Mouse (Mus musculus) lung, postnatal 36 days (tissue): ENCODE data around the gene Alg10b.
A peak's percentile ranks its signal among the peaks of the same experiment; 100 is the strongest.
"Not testable (repeated sequence)": the region's sequence is repeated elsewhere in the genome, so short reads cannot be mapped to it uniquely, and the experiment has no call there.

Experiments used
- DNase-seq: peaks from one replicate; pipeline ENCODE4 v3.0.0; 2022; ENCODE audit warnings: mixed read lengths

Gene Alg10b

GRCm38 (mm10) chr15:90223969-90224750, at the start of gene Alg10b:
Gene Alg10b (plus strand): TSS chr15:90224311.
- peak; percentile 91 for DNase-seq

DNA sequence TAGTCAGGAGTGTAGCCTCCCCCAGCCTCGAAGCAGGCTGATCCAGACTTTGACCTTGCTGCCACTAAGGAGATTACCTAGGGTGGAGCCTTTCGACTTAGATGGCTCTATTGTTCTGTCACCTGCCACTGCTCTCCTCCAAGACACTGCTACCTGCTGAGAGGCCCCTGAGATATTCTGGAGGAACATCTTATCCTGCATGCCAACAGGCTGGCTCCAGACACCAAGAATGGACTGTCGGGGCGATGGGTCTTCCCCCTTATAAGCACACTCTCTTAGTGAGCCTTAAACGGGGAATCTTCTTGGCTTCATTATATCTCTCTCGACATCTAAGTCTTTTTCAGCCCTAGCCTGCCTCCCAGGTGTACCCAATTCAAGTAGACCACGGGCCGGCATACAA, 41.0 kb upstream of the Alg10b start:
- DNase-seq, result not testable (repeated sequence)

DNA sequence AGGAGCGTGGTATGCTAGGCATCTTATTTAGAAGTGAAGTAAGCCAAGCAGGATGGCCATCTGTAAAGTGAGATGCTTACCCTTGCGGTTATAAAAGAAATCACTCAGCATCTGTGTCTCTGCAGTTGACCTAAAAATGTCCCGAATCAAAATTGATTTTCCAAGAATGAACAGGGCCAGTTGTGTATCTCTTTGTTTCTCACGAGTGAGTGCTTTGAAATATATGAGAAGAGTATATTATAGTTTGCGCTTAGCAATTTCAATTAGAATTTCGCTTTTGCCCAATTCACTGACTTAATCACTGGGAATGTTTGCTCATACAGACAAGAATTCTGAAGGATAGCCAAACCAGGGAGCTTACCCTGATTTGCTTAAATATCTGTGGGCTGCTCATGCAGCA, 40.6 kb upstream of the Alg10b start:
- DNase-seq, result no peak

- no peak for DNase-seq
Measured at GRCm38 (mm10) chr15:90184743-90185142, 39.4 kb upstream of the Alg10b start.

- no peak for DNase-seq
Measured at GRCm38 (mm10) chr15:90189477-90189876, 34.6 kb upstream of the Alg10b start.

GRCm38 (mm10) chr15:90213946-90214345, 10.2 kb upstream of the Alg10b start:
- no peak for DNase-seq

DNA sequence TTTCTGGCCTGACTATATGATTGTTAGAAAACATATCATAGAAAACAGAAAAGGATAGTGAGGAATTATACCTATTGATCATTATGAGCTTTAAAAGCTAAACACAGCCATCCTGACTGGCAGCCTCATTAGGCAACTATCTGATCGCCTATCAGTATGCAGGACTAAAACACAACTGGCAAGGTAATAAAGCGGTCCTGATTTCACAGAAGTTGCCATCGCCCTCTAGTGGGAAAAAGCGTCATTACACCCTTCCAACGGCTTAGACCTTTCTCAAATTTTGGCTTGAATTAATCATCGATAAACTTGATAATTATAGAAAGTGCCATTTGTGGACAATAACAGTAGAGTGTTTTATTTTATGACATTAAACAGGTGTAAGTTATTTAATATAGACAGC, 9.2 kb upstream of the Alg10b start:
- peak; percentile 70 for DNase-seq

GRCm38 (mm10) chr15:90225058-90225575, 1.0 kb downstream of the Alg10b start:
- DNase-seq, result peak; percentile 46

- DNase-seq, result no peak
Measured at GRCm38 (mm10) chr15:90237657-90238056, 13.5 kb downstream of the Alg10b start.

GRCm38 (mm10) chr15:90244081-90244480, 20.0 kb downstream of the Alg10b start:
- DNase-seq, result no peak

GRCm38 (mm10) chr15:90249694-90250093, 25.6 kb downstream of the Alg10b start:
- DNase-seq, result peak; percentile 11

DNA sequence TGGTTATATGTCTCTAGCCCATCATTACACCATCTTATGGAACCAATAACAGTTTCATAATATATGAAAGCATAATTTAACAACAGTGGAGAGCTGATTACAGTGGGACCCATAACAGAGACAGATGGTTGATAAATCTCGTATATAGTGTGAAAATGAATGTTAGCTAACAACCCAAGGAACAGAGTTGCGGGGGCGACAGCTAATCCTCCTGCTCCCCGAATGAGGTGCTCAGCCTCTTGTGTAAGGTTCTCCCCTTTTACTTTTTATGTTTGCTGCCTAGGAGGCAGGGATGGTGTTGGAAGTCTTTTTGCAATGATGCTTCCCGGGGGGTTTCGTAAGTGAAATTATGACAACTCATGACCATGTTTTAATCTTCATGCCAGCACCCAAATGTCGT, 58.8 kb downstream of the Alg10b start:
- DNase-seq, result no peak
